Mouse (Mus musculus): ENCODE measurements around the gene 4930452B06Rik.

DNA sequence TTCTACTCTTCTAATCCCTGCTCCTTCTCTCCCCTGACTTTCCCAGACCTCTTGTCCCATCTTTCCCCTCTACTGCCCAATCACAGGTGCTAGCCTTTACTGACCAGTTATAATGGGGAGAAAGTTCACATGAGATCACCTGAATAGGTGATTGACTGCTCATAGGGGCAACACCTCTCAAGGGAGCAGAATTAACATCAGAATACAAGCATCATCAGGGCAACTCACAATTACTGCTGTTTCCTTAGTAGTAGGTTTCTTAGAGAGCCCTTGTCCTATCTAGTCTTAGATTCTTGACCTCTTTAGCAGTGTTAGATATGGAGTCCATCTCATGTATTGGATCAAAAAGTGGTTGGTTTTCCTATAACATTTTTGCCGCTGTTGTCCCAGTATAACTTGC lies 20.1 kb upstream of the 4930452B06Rik start:
- TF ChIP-seq CTCF (IDR thresholded peaks at IDR 0.05; ENCODE audit: low read depth) = no peak
- TF ChIP-seq EP300 (IDR thresholded peaks at IDR 0.05; ENCODE audit: low read depth) = no peak
